Mouse (Mus musculus) adrenal gland, postnatal 14 days (tissue): Measurements from ENCODE around the gene Gm11168. TPM values are rescaled to one million over a fixed set of nuclear protein-coding genes. Genes with fewer than 3 reads are reported as not detected.
"Not testable (repeated sequence)": the region's sequence is repeated elsewhere in the genome, so short reads cannot be mapped to it uniquely, and the experiment has no call there.

ENCODE experiments used
- DNase-seq: peaks from one replicate; pipeline ENCODE4 v3.0.0; 2021; ENCODE audit warnings: mixed read lengths
- microRNA-seq, 2 experiments: library from miRNA; unstranded; fragments of <30 nt; microRNA quantifications; one replicate each; pipeline ENCODE4 v1.2.0; 2021
- total RNA-seq: library from RNA; stranded (reverse); gene quantifications from 2 replicates; pipeline ENCODE4 v1.2.3, GENCODE M21; 2021

Gene Gm11168
- total RNA-seq, 1 experiment from 2014 or later = not detected

- peak; percentile 19 for DNase-seq
Observed at GRCm38 (mm10) chr9:3025653-3026052, 22.5 kb downstream of the Gm11168 start.

GRCm38 (mm10) chr9:3026136-3026535 is 23.0 kb downstream of the Gm11168 start:
- not testable (repeated sequence) for DNase-seq

- DNase-seq = not testable (repeated sequence)
Observed at GRCm38 (mm10) chr9:3026741-3027140, 23.6 kb downstream of the Gm11168 start.

GRCm38 (mm10) chr9:3027200-3027599 is 24.1 kb downstream of the Gm11168 start:
- DNase-seq = not testable (repeated sequence)

- DNase-seq = peak; percentile 4
Observed at GRCm38 (mm10) chr9:3029276-3030000, 26.3 kb downstream of the Gm11168 start.

- DNase-seq = not testable (repeated sequence)
Observed at GRCm38 (mm10) chr9:3030677-3031318, 27.7 kb downstream of the Gm11168 start.

- DNase-seq = not testable (repeated sequence)
Observed at GRCm38 (mm10) chr9:3034299-3034698, 31.2 kb downstream of the Gm11168 start, which contains the start of gene Gm17535. Gm17535 (plus strand) TSS chr9:3034599.

- DNase-seq = not testable (repeated sequence)
Observed at GRCm38 (mm10) chr9:3036577-3036976, 33.4 kb downstream of the Gm11168 start, which contains the start of gene Gm10715. Gm10715 (plus strand) TSS chr9:3036877.

- not testable (repeated sequence) for DNase-seq
Observed at GRCm38 (mm10) chr9:3038161-3038560, 35.0 kb downstream of the Gm11168 start.

Small RNA genes lying within 50 kb of the gene (microRNA-seq; reads per million reads assigned to microRNA genes)
- 0 reads per million in 2 experiments for gene Mir101c

Other genes starting within 250 kb of the Gm11168 start
- not detected in 2 replicates for gene Gm10722, start 2.4 kb upstream of the Gm11168 start, total RNA-seq
- 1.3 TPM in 1 of 2 replicates, not detected in the other for gene Gm10721, start 9.8 kb downstream of the Gm11168 start, total RNA-seq
- gene Gm10720, start 12.3 kb downstream of the Gm11168 start, total RNA-seq = not detected in 2 replicates
- gene Gm10719, start 14.1 kb downstream of the Gm11168 start, total RNA-seq = 1.7 and 1.8 TPM in 2 replicates
- 2.3 and 2.6 TPM in 2 replicates for gene Gm10718, start 20.2 kb downstream of the Gm11168 start, total RNA-seq
- gene Gm10717, start 22.1 kb downstream of the Gm11168 start, total RNA-seq = 0.89 and 1.0 TPM in 2 replicates
- not detected in 2 replicates for gene Gm17535, start 31.3 kb downstream of the Gm11168 start, total RNA-seq
- gene Gm10715, start 33.5 kb downstream of the Gm11168 start, total RNA-seq = not detected in 2 replicates